Mouse (Mus musculus): ENCODE data around the gene Sirt4. TPM values are rescaled to one million over a fixed set of nuclear protein-coding genes. Genes with fewer than 3 reads are reported as not detected.

The Sirt4 gene
- polyA plus RNA-seq, 1 experiment from 2014 or later: 24.2 TPM

DNA sequence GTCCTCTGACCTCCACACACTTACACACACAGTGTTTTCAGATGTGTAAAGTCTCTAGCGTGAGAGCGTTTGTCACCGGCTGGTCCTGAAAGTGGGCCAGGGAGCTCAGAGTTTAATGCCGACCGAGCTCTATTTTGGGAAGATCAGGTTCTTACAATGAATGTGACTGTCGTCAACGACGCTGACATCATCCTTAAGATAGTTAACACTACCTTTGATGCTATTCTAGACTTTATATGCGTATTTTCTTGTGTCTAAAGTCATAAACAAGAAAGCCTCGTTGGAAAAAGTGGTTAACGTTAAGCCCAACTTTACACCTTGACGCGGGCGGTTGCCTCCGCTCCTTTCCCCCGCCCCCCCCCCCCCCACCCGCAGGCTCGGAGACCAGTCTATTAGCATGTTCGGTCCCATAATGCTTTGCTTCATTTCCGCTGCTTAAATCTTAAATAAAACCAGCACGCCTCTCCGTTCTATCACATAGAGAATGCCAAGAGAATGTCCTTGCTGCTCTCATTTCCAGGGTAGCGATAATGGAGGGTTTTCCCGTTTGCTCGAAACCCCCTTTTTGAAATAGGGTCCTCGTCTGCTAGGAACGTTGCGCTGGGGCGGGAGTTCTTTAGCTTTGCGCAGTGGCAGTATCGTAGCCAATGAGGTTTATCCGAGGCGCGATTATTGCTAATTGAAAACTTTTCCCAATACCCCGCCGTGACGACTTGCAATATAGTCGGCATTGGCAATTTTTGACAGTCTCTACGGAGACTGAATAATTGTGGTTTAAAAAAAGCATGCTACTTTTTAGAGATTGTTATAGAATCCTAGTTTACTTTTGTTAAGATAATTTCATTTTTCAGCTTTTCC, 4.5 kb upstream of the Sirt4 start:
- H3K9me3 ChIP-seq: no peaks in the 10 kb centered on the region
- H3K4me2 ChIP-seq (replicated peaks): peak overlapping the region; percentile 56
- H3K36me3 ChIP-seq: no peaks in the 10 kb centered on the region
- H3K4me3 ChIP-seq: peak overlapping the region; percentile 36
- WGBS: under 1% methylated on average over 39 of the region's 39 CpGs
- H3K9ac ChIP-seq (replicated peaks): peak overlapping the region; percentile 69
- H3K4me1 ChIP-seq: peaks cover 26% of the 10 kb centered on the region
- H3K27ac ChIP-seq (replicated peaks): peak overlapping the region; percentile 100
- peak; percentile 62 for ATAC-seq (ENCODE audit: low FRiP score, low read depth)
- H3K27me3 ChIP-seq: peaks cover 9% of the 10 kb centered on the region

DNA sequence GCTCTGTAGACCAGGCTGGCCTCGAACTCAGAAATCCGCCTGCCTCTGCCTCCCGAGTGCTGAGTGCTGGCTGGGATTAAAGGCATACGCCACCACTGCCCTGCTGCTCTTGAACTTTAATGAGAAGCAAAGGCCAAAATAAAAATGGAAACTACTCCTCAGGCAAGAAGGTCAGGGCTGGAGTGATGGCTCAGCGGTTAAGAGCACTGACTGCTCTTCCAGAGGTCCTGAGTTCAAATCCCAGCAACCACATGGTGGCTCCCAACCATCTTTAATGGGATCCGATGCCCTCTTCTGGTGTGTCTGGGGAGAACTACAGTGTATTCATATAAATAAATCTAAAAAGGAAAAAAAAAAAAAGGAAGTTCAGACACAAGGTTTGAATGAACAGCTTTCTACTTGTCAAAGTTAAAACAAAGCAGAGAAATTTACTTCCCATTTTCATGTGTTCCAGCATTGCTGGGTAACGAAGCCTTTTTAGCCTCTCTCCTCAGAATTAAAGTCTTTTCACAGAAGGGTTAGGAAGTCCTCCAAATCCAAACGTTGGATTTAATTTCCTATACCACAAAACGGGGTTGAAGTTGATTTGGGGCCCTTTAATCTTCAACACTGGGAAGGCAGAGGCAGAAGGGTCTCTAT, 3.5 kb upstream of the Sirt4 start:
- no peak overlapping the region for H3K4me2 ChIP-seq (replicated peaks)
- H3K27ac ChIP-seq (replicated peaks): no peak overlapping the region
- no peak overlapping the region for H3K4me3 ChIP-seq
- H3K36me3 ChIP-seq: no peaks in the 10 kb centered on the region
- no peak for ATAC-seq (ENCODE audit: low FRiP score, low read depth)
- 78% methylated on average over 9 of the region's 9 CpGs for WGBS
- H3K9ac ChIP-seq (replicated peaks): no peak overlapping the region
- H3K9me3 ChIP-seq: no peaks in the 10 kb centered on the region
- H3K4me1 ChIP-seq: peaks cover 31% of the 10 kb centered on the region
- peaks cover 10% of the 10 kb centered on the region for H3K27me3 ChIP-seq

DNA sequence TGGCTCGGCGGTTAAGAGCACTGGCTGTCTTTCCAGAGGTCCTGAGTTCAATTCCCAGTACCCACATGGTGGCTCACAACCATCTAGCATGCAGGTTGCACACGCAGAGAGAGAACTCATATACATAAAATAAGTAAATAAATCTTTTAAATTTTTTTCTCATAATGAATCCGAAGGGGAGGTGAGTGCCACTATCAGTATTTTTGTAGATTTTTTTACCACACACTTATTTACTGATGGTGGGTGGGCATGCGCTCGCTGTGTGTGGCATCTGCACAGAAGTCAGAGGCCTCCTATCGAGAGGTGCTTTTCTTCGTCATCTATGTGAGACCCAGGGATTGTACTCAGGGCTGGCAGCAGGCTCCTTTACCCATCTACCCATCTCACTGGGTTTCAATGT, 2.8 kb upstream of the Sirt4 start:
- WGBS: 86% methylated on average over 8 of the region's 8 CpGs
- Histone ChIP-seq H3K9ac (replicated peaks) (no peak overlapping the region), H3K4me1 (peaks cover 38% of the 10 kb centered on the region), H3K27ac (replicated peaks) (no peak overlapping the region), H3K9me3 (no peaks in the 10 kb centered on the region), H3K4me2 (replicated peaks) (no peak overlapping the region), H3K4me3 (no peak overlapping the region), H3K36me3 (no peaks in the 10 kb centered on the region), H3K27me3 (peaks cover 17% of the 10 kb centered on the region)
- ATAC-seq (ENCODE audit: low FRiP score, low read depth): no peak

DNA sequence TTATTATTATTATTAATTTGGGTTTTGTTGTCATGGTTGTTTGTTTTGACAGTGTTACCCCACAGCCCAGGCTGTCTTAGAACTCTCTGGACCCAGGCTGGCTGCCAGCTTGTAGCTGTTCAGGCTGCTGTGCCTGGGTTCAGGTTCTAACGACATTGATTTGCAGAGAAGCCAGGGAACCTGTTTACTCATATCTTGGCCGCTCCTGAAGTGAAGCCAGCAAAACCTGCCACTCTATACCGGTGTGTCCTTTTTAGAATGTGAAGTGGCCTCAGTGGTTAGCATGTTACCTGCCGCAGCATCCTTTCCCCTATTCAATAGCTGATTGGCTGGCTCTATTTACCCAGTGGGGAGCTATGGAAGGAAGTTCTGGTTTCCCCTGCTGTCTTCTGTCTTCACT, 2.2 kb upstream of the Sirt4 start:
- Histone ChIP-seq H3K9me3 (no peaks in the 10 kb centered on the region), H3K4me2 (replicated peaks) (no peak overlapping the region), H3K9ac (replicated peaks) (no peak overlapping the region), H3K36me3 (no peaks in the 10 kb centered on the region), H3K4me1 (peaks cover 32% of the 10 kb centered on the region), H3K4me3 (no peak overlapping the region), H3K27me3 (peaks cover 20% of the 10 kb centered on the region), H3K27ac (replicated peaks) (no peak overlapping the region)
- 65% methylated on average over 4 of the region's 4 CpGs for WGBS
- ATAC-seq (ENCODE audit: low FRiP score, low read depth): no peak

DNA sequence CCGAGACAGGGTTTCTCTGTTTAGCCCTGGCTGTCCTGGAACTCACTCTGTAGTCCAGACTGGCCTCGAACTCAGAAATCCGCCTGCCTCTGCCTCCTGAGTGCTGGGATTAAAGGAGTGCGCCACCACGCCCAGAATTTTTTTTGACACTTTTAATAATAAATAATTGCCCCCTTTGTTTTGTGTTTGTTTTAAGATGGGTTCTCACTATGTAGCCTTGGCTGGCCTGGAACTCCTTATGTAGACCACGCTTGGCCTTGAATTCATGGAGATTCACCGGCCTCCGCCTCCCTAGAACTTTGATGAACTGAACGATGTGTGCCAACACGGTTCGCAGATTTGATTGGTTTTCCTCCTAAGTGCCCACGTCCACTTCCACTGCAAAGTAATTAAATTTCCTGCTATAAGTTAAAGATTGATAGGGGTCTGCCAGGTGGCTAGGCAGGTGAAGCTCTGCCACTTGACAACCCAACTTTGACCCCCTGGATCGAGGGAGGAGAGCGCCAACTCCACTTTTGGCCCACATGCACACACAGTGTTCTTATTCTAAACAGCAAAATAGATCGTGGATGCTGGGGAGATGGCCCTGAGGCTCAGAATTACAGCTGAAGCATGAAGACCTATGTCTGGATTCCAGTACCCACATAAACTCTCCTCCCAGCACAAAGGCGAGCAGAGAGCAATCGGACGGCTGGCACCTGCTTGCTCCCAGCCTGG, 1.1 kb upstream of the Sirt4 start:
- H3K4me3 ChIP-seq: no peak overlapping the region
- WGBS: 87% methylated on average over 18 of the region's 18 CpGs
- H3K4me1 ChIP-seq: peaks cover 24% of the 10 kb centered on the region
- no peaks in the 10 kb centered on the region for H3K9me3 ChIP-seq
- no peaks in the 10 kb centered on the region for H3K36me3 ChIP-seq
- H3K27me3 ChIP-seq: peaks cover 28% of the 10 kb centered on the region
- H3K27ac ChIP-seq (replicated peaks): no peak overlapping the region
- H3K4me2 ChIP-seq (replicated peaks): no peak overlapping the region
- H3K9ac ChIP-seq (replicated peaks): no peak overlapping the region
- ATAC-seq (ENCODE audit: low FRiP score, low read depth): no peak

DNA sequence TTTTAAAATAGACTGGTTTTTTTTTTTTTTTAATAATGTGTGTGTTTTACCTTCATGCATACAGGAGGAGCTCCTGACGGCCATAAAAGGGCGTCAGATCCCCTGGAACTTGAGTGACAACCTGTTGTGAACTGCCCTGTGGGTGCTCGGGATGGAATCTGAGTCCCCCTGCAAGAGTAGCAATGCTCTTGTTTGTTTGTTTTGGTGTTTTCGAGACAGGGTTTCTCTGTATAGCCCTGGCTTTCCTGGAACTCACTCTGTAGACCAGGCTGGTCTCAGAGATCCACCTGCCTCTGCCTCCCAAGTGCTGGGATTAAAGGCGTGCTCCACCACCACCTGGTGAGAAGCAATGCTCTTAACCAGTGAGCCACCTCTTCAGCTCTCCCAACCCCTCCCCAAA, 471 bp upstream of the Sirt4 start:
- Histone ChIP-seq H3K9me3 (no peaks in the 10 kb centered on the region), H3K36me3 (no peaks in the 10 kb centered on the region), H3K4me2 (replicated peaks) (peak overlapping the region; percentile 66; the same call in 1 of the 2 replicates), H3K27ac (replicated peaks) (no peak overlapping the region), H3K27me3 (peaks cover 34% of the 10 kb centered on the region), H3K9ac (replicated peaks) (no peak overlapping the region), H3K4me1 (peaks cover 22% of the 10 kb centered on the region), H3K4me3 (peak overlapping the region; percentile 46)
- no peak for ATAC-seq (ENCODE audit: low FRiP score, low read depth)
- 70% methylated on average over 5 of the region's 5 CpGs for WGBS

DNA sequence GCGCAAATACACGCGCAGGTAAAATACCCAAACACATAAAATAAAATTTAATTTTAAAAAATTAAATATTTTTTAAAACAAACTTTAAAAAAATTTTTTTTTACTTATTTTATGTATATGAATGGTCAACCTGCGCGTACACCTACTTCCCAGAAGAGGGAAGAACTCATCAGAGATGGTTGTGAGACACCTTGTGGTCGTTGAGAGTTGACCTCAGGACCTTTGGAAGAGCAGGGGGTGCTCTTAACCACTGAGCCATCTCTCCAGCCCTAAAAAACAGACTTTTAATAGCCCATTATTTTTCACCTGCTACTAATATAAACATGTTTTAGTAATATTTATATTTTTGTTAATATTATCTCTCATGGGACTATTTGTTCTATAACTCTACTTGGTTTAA, 1.1 kb downstream of the Sirt4 start:
- H3K9me3 ChIP-seq: no peaks in the 10 kb centered on the region
- 34% methylated on average over 6 of the region's 6 CpGs for WGBS

DNA sequence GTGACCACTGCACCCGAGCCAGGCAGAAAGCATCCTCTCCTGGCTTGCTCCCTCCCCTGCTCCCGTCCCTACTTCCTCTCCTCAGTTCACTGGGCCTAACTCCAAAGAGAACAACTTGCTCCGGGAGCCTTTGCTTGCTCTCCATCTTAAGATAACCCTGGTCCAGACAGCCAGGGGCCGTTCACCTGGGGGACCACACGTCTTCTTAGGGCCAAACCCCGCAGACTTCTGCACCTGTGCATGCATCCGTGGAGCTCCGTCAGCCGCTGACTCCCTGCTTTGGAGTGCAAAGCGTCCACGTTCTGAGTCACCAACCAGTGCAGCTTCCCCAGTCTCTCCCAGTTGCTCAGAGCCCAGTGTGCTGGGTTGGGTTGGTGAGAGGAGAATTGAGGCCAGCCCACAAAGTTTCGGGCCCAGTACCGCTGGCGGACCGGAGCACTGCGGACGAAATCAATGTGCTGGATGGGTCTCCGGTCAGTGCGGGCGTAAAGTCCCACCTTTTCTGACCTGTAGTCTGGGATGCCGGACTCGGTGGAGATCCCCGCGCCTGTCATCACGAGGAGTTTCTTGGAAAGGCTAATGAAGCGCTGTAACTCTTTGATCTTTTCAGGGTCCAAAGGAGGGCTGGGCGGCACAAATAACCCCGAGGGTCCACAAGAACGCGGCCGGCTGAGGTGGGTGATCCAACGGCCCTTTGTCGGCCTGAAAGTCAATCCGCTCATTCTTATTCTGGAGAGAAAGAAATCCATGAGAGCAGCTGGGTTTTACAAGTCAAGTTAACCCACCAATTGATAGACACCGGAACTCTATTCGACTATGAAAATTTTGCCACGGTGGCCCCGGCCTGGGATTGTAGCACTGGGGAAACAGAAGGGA, 1.9 kb downstream of the Sirt4 start:
- Histone ChIP-seq H3K36me3 (no peaks in the 10 kb centered on the region; the same call in 1 of the 2 replicates), H3K9ac (replicated peaks) (peak overlapping the region; percentile 29; the same call in 1 of the 2 replicates), H3K27ac (replicated peaks) (no peak overlapping the region), H3K4me1 (peaks cover 16% of the 10 kb centered on the region), H3K27me3 (peaks cover 41% of the 10 kb centered on the region), H3K9me3 (no peaks in the 10 kb centered on the region), H3K4me3 (peak overlapping the region; percentile 15), H3K4me2 (replicated peaks) (peak overlapping the region; percentile 38)
- WGBS: 19% methylated on average over 38 of the region's 38 CpGs
- ATAC-seq (ENCODE audit: low FRiP score, low read depth): no peak

More for the DNA sequence above, 1.1 kb downstream of the Sirt4 start:
- no peaks in the 10 kb centered on the region for H3K36me3 ChIP-seq
- H3K4me3 ChIP-seq: no peak overlapping the region
- H3K4me1 ChIP-seq: peaks cover 17% of the 10 kb centered on the region
- peak overlapping the region; percentile 38 for H3K4me2 ChIP-seq (replicated peaks)
- no peak for ATAC-seq (ENCODE audit: low FRiP score, low read depth)
- H3K9ac ChIP-seq (replicated peaks): no peak overlapping the region
- peaks cover 41% of the 10 kb centered on the region for H3K27me3 ChIP-seq
- no peak overlapping the region for H3K27ac ChIP-seq (replicated peaks)

DNA sequence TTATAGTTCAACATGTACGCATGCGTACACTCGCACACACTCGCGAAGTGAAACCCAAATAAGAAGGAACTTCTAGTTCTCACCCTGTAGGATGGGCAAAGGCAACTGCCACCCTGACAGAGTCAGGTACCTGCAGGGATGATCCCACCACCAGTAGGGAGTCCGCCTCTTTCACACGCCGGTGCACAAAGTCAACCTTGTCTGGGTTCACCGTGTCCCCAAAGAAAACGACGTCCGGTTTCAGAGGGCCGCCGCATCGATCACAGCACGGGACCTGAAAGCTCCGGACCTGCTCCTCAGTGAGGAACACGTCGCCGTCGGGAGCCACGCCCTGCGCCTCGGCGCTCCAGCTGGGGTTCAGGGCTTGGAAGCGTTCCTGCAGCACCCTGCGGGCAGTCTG, 4.4 kb downstream of the Sirt4 start:
- H3K27me3 ChIP-seq: peaks cover 36% of the 10 kb centered on the region
- peaks cover 28% of the 10 kb centered on the region for H3K4me1 ChIP-seq
- peak overlapping the region; percentile 32 for H3K4me2 ChIP-seq (replicated peaks)
- H3K9ac ChIP-seq (replicated peaks): no peak overlapping the region
- no peaks in the 10 kb centered on the region; the same call in 1 of the 2 replicates for H3K36me3 ChIP-seq
- WGBS: 12% methylated on average over 27 of the region's 27 CpGs
- 0 out of 2 replicates have a peak overlapping the region, but pooled peaks have one; percentile 7 for H3K4me3 ChIP-seq
- no peaks in the 10 kb centered on the region for H3K9me3 ChIP-seq
- H3K27ac ChIP-seq (replicated peaks): no peak overlapping the region
- no peak for ATAC-seq (ENCODE audit: low FRiP score, low read depth)

DNA sequence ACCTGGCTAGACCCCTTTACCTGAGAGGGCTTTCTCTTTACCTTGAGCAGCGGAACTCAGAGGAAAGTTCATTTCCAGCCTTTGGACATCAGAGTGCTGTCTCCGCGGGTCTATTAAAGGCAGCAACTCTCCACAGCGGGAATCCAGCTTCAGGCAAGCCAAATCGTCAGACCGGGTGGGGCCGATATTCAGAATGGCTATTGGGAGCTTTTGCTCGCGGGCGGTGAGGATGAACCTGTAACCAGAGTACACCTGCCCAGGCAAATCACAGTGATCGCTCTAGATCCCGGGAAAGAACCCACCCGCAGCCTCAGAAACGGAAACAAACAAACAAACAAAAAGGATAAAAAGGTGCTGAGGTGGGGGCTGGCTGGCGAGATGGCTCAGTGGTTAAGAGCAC, 5.0 kb downstream of the Sirt4 start:
- Histone ChIP-seq H3K27ac (replicated peaks) (no peak overlapping the region), H3K4me2 (replicated peaks) (peak overlapping the region; percentile 32; the same call in 1 of the 2 replicates), H3K9me3 (no peaks in the 10 kb centered on the region), H3K27me3 (peaks cover 36% of the 10 kb centered on the region), H3K9ac (replicated peaks) (no peak overlapping the region), H3K4me3 (no peak overlapping the region), H3K4me1 (peaks cover 24% of the 10 kb centered on the region), H3K36me3 (no peaks in the 10 kb centered on the region; the same call in 1 of the 2 replicates)
- WGBS: 34% methylated on average over 15 of the region's 15 CpGs
- ATAC-seq (ENCODE audit: low FRiP score, low read depth): no peak

DNA sequence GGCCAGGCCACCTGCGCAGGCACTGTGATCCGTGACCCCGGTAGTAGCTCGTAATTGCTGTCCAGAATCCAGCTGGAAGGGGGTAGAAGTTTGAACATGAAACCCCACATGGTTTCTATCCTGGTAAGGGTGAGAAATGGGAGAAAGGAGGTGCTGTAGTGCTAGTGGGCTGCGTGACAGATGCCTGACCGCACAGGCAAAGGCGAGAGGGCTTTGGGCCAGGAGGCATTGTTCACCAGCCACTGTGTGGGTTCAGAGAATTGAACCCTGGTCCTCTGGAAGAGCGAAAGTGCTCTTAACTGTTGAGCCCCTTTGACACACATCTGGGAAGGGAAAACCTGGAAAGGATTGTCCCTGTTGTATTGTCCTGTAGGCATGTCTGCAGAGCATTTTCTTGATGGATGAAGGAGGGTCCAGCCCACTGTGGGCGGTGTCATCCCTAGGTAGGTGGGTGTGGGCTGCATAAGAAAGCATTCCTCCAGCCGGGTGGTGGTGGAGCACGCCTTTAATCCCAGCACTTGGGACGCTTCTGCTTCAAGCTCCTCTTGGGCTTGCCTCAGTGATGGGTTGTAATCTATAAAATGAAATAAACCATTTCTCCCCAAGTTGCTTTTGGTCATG, 8.3 kb downstream of the Sirt4 start:
- Histone ChIP-seq H3K4me1 (peaks cover 11% of the 10 kb centered on the region), H3K9ac (replicated peaks) (0 out of 2 replicates have a peak overlapping the region, but pooled peaks have one; percentile 43), H3K36me3 (no peaks in the 10 kb centered on the region; the same call in 1 of the 2 replicates), H3K27me3 (peaks cover 18% of the 10 kb centered on the region), H3K27ac (replicated peaks) (no peak overlapping the region), H3K4me2 (replicated peaks) (peak overlapping the region; percentile 54), H3K9me3 (no peaks in the 10 kb centered on the region), H3K4me3 (peak overlapping the region; percentile 35)
- peak; percentile 49 for ATAC-seq (ENCODE audit: low FRiP score, low read depth)
- WGBS: 38% methylated on average over 12 of the region's 12 CpGs

All from midbrain, embryonic 12.5 days (tissue).